Mouse (Mus musculus) limb, embryonic 11.5 days (tissue): ENCODE results near the gene Clec4g. TPM values are rescaled to one million over a fixed set of nuclear protein-coding genes. Genes with fewer than 3 reads are reported as not detected.
"Not testable (repeated sequence)": the region's sequence is repeated elsewhere in the genome, so short reads cannot be mapped to it uniquely, and the experiment has no call there.

Source experiments
- ATAC-seq: fragments of 200-750 bp; cut with Nextera tagmentation; 2 replicates; pipeline ENCODE4 v1.8.0; 2017; ENCODE audit warnings: low read depth; ENCODE audit not compliant: insufficient number of reproducible peaks, low FRiP score, low TSS enrichment
- DNase-seq: peaks from one replicate; pipeline ENCODE4 v3.0.0-alpha.2; 2015; ENCODE audit warnings: low spot score
- H3K27ac ChIP-seq: fragments of 300-500 bp; sonication (generic); replicated peaks from 2 replicates; pipeline ENCODE4 v1.5.1; 2014; ENCODE audit warnings: low read depth, mild to moderate bottlenecking, low read length
- H3K27me3 ChIP-seq: fragments of 300-500 bp; sonication (generic); 2 replicates; pipeline ENCODE4 v1.6.1; 2014; ENCODE audit warnings: mild to moderate bottlenecking, low read length, mixed read lengths; ENCODE audit not compliant: control insufficient read depth, insufficient read depth
- H3K36me3 ChIP-seq: fragments of 300-500 bp; sonication (generic); 2 replicates; pipeline ENCODE4 v1.6.1; 2014; ENCODE audit warnings: mild to moderate bottlenecking, low read length, moderate library complexity, mixed read lengths; ENCODE audit not compliant: control insufficient read depth, insufficient read depth
- H3K4me1 ChIP-seq: fragments of 300-500 bp; sonication (generic); 2 replicates; pipeline ENCODE4 v1.6.1; 2014; ENCODE audit warnings: low read length, mixed read lengths; ENCODE audit not compliant: control insufficient read depth, insufficient read depth
- H3K4me2 ChIP-seq: fragments of 300-500 bp; sonication (generic); 2 replicates; pipeline ENCODE4 v1.6.1; 2014; ENCODE audit warnings: low read depth, mild to moderate bottlenecking, moderate library complexity; ENCODE audit not compliant: severe bottlenecking
- H3K4me3 ChIP-seq: fragments of 300-500 bp; sonication (generic); 2 replicates; pipeline ENCODE4 v1.5.1; 2014; ENCODE audit warnings: low read depth, low read length
- H3K9ac ChIP-seq: fragments of 300-500 bp; sonication (generic); 2 replicates; pipeline ENCODE4 v1.6.1; 2014; ENCODE audit warnings: mild to moderate bottlenecking, low read length
- H3K9me3 ChIP-seq: fragments of 300-500 bp; sonication (generic); 2 replicates; pipeline ENCODE4 v1.6.1; 2016; ENCODE audit warnings: low read length; ENCODE audit not compliant: control insufficient read depth
- WGBS: fragments of 180-500 bp; shearing (Covaris S2); extraction: QIAGEN DNeasy Blood & Tissue Kit; methylation state at CpG from one replicate; pipeline ENCODE4 v1.1.7; 2014; 5-methylcytosine and 5-hydroxymethylcytosine counted together
- polyA plus RNA-seq: library from polyadenylated mRNA; unstranded; fragments of >200 nt; fragmentation: Nextera tagmentation; extraction: Ambion mirVana; gene quantifications from 2 replicates; pipeline ENCODE4 v1.2.1, GENCODE M21; 2014

Clec4g gene
- 0.16 TPM in 1 of 2 replicates, not detected in the other for polyA plus RNA-seq

DNA sequence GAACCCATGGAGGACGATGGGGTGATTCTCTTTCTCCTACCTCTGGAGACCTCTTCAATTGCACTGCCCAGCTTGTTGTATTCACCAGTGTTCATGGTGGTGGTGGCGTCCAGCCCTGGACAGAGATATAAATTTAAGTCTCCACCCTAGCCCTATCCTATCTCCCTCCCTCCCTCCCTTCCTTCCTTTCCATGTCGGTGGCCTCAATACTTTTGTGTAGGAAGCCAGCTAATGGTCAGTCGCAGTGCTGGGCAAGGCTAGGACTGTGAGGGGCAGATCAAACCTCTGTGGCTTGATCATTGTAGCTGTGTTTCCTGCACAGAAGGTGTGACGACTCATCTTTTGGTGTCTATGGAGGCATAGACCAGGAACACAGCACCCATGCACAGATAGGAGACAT lies at the start of gene Clec4g:
Gene Clec4g, minus strand, starts transcription at position 101 of the 400 bp plus-strand sequence.
- no peak within 1 kb of the TSS for H3K9ac ChIP-seq
- H3K4me1 ChIP-seq: no peaks in the 10 kb centered on the region
- H3K36me3 ChIP-seq: no peaks in the 10 kb centered on the region
- WGBS: 79% methylated on average over 5 of the region's 5 CpGs
- H3K4me2 ChIP-seq: no peak within 1 kb of the TSS
- no peaks in the 10 kb centered on the region for H3K27me3 ChIP-seq
- DNase-seq (no peak), ATAC-seq (no peak)
- no peaks in the 10 kb centered on the region for H3K9me3 ChIP-seq
- no peak within 1 kb of the TSS for H3K4me3 ChIP-seq
- H3K27ac ChIP-seq: no peak within 1 kb of the TSS

DNA sequence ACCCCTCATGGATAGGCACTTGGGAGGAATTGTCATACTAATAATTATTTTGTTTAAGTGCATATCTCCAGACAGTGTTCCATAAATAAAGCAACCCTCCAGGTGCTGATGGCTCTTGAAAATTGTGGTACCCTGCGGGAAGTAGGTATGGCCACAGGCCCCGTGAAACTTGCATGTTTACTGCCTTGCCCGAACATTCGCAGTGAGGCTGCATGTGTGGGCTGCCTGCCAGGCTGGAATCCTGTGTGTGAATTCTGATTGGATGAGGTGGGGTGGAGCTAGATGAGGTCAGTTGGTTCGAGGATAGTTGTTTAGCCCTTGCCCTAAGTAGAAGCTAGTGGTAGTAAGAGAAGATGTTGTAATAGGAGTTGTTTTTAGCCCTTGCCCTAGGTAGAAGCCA lies 48.2 kb upstream of the Clec4g start:
- not testable (repeated sequence) for H3K9ac ChIP-seq, DNase-seq, H3K9me3 ChIP-seq, H3K4me3 ChIP-seq, H3K4me2 ChIP-seq, H3K4me1 ChIP-seq, ATAC-seq, H3K36me3 ChIP-seq, H3K27ac ChIP-seq, H3K27me3 ChIP-seq
- WGBS: 84% methylated on average over 5 of the region's 5 CpGs

DNA sequence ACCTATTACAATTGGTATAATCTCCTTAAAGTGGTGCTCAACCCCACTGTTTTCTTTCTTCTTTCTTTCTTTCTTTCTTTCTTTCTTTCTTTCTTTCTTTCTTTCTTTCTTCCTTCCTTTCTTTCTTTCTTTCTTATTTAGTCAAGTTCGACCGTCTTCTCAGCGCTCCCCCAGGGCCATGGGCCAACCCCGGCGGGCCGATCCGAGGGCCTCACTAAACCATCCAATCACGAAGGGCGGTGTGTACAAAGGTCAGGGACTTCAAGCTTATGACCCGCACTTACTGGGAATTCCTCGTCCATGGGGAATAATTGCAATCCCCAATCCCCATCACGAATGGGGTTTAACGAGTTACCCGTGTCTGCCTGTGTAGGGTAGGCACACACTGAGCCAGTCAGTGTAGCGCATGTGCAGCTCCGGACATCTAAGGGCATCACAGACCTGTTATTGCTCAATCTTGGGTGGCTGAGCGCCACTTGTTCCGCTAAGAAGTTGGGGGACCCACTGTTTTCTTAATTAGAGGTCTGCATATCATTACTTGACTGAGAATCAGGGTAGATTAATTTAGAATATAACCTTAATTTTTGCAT lies 33.9 kb upstream of the Clec4g start:
- H3K9me3 ChIP-seq: peaks cover 7% of the 10 kb centered on the region; the same call in 1 of the 2 replicates
- no peak overlapping the region for H3K4me3 ChIP-seq
- H3K27me3 ChIP-seq: no peaks in the 10 kb centered on the region
- no peak overlapping the region for H3K27ac ChIP-seq
- no peaks in the 10 kb centered on the region for H3K4me1 ChIP-seq
- WGBS: 61% methylated on average over 18 of the region's 18 CpGs
- DNase-seq (peak; percentile 100), ATAC-seq (peak; percentile 100)
- no peak overlapping the region for H3K9ac ChIP-seq
- no peaks in the 10 kb centered on the region for H3K36me3 ChIP-seq
- H3K4me2 ChIP-seq: no peak overlapping the region

DNA sequence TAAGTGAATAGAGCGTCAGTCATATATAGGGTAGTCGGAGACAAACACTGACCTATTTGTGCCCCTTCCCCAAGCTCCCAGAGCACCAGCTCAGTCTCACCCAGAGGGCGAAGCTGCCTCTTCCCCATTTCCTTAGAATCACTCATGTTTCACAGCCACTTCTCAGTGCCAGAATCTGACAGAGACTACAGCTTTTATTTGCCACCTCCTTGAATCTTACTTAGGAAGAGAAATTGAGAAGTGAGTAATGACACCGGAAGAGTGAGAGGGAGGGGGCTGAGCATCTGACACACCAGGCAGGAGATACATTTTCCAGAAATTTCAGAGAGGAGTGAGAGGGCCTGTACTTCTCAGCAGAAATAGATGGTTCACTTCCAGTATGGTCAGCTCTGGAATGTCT lies 28.3 kb upstream of the Clec4g start, which contains the start of gene Cd209a:
Gene Cd209a, minus strand, starts transcription at position 224 of the 400 bp plus-strand sequence.
- H3K27ac ChIP-seq: no peak within 1 kb of the TSS
- H3K4me3 ChIP-seq: no peak within 1 kb of the TSS
- H3K36me3 ChIP-seq: no peaks in the 10 kb centered on the region
- no peaks in the 10 kb centered on the region for H3K27me3 ChIP-seq
- DNase-seq (no peak), ATAC-seq (no peak)
- H3K4me1 ChIP-seq: no peaks in the 10 kb centered on the region
- no peak within 1 kb of the TSS for H3K4me2 ChIP-seq
- H3K9ac ChIP-seq: no peak within 1 kb of the TSS
- H3K9me3 ChIP-seq: peaks cover under 1% of the 10 kb centered on the region; the same call in 1 of the 2 replicates
- WGBS: 90% methylated on average over 4 of the region's 4 CpGs

DNA sequence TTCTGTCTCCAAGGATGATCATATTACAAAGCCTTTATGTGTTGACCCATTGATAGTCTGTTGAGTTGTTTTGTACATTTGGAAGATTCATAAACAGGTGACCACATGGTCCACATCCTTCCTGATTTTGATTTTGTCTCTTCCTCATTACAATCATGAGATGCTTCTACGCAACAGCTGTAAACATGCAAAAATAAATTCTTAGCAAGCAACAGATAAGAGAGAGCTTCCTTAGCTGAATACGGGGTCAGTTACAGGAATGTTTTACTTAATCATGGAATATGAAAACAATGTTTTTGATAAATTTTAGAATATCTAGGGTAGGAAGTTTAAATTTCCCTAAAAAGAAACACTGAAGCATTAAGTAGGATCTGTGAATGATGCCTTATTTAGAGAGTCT lies 16.5 kb upstream of the Clec4g start:
- Histone ChIP-seq H3K27ac (no peak overlapping the region), H3K9me3 (no peaks in the 10 kb centered on the region; the same call in 1 of the 2 replicates), H3K4me3 (no peak overlapping the region), H3K9ac (no peak overlapping the region), H3K4me2 (no peak overlapping the region), H3K36me3 (no peaks in the 10 kb centered on the region), H3K27me3 (no peaks in the 10 kb centered on the region), H3K4me1 (no peaks in the 10 kb centered on the region)
- ATAC-seq (no peak), DNase-seq (no peak)
- 92% methylated on average over 2 of the region's 2 CpGs for WGBS

DNA sequence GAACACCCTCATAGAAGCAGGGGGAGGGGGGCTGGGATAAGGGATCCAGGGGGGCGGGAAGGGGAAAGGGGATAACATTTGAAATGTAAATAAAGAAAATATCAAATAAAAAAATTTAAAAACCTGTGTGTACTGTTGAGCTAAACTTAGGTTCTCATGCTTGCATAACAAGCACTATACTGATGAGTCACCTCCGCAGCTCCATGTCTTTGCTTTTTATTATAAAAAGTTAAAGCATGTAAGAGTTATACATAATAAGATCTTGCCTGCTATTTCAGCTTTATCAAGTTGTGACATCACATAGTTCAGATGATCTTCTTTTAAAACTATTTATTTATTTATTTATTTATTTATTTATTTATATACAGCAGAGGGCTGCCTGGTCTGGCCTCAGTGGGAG lies 15.1 kb upstream of the Clec4g start:
- H3K9me3 ChIP-seq: no peaks in the 10 kb centered on the region; the same call in 1 of the 2 replicates
- ATAC-seq (no peak), DNase-seq (no peak)
- H3K4me3 ChIP-seq: no peak overlapping the region
- H3K27me3 ChIP-seq: no peaks in the 10 kb centered on the region
- H3K27ac ChIP-seq: no peak overlapping the region
- 92% methylated on average over 2 of the region's 2 CpGs for WGBS
- H3K9ac ChIP-seq: no peak overlapping the region
- no peaks in the 10 kb centered on the region for H3K4me1 ChIP-seq
- no peaks in the 10 kb centered on the region for H3K36me3 ChIP-seq
- no peak overlapping the region for H3K4me2 ChIP-seq

DNA sequence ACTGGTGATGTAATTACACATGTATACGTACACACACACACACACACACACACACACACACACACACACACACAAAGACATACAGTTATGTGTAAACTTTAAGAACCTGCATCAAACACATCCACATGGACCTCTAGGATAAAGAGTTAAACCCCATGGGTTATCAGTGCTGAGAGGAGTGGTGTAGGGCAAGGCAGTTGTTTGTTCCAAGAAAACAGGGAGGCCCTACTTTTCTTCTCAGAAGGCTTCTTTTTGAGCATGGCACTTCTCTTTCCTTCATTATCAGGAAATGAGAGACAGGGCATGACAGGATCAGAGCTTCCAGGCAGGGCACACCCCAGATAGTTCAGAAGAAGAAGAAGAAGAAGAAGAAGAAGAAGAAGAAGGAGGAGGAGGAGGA lies 13.6 kb upstream of the Clec4g start:
- no peaks in the 10 kb centered on the region for H3K36me3 ChIP-seq
- no peak overlapping the region for H3K4me2 ChIP-seq
- DNase-seq: no peak
- no peaks in the 10 kb centered on the region for H3K4me1 ChIP-seq
- H3K4me3 ChIP-seq: no peak overlapping the region
- no peak overlapping the region for H3K27ac ChIP-seq
- no peaks in the 10 kb centered on the region; the same call in 1 of the 2 replicates for H3K9me3 ChIP-seq
- H3K9ac ChIP-seq: no peak overlapping the region
- no peak for ATAC-seq
- H3K27me3 ChIP-seq: no peaks in the 10 kb centered on the region
- 65% methylated on average over 1 of the region's 1 CpGs for WGBS

DNA sequence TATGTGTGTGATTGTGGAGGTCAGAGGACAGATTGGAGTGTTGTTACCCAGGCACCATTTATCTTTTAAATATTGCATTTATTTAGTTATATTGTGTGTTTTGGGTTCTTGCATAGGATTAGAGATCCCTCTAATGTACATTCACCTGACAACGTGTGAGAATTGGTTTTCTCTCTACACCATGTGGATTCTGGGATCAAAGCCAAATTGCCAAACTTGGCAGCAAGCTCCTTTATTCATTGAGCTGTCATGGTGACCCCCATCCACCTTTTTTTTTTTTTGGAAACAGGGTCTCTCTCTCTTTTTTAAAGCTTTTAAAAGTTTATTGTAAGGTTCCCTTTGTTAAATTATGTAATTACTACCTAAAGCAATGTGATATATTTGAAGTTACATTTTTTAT lies 590 bp upstream of the Clec4g start:
- no peak for DNase-seq

DNA sequence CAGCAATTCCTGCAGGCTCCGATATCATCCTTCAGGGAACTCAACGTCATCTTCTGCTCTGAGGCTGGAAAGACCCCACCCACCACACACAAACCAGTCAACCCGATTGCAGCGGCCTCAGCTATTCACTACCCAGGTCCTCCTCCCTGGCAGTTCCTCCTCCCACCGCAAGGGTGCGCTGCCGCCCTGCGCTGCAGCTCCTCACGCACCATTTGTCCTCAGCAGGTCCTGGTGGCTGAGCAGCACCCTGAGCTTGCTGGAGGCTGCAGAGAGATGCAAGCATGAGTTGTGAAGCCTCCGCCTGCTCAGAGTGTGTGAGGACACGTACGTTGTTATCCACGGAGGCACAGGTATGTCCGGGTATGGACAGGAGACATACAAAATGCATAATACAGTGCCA lies 1.9 kb downstream of the Clec4g start:
- WGBS: 12% methylated on average over 14 of the region's 14 CpGs
- Histone ChIP-seq H3K4me1 (no peaks in the 10 kb centered on the region), H3K27me3 (no peaks in the 10 kb centered on the region), H3K9ac (no peak overlapping the region), H3K4me2 (no peak overlapping the region), H3K36me3 (no peaks in the 10 kb centered on the region), H3K4me3 (no peak overlapping the region), H3K27ac (no peak overlapping the region), H3K9me3 (no peaks in the 10 kb centered on the region)
- ATAC-seq (no peak), DNase-seq (peak; percentile 77)

More for the DNA sequence above, 590 bp upstream of the Clec4g start:
- no peaks in the 10 kb centered on the region for H3K36me3 ChIP-seq
- H3K4me3 ChIP-seq: no peak overlapping the region
- no peak for ATAC-seq
- H3K4me1 ChIP-seq: no peaks in the 10 kb centered on the region
- H3K4me2 ChIP-seq: no peak overlapping the region
- no peaks in the 10 kb centered on the region for H3K9me3 ChIP-seq
- no peak overlapping the region for H3K27ac ChIP-seq
- no peaks in the 10 kb centered on the region for H3K27me3 ChIP-seq
- 55% methylated on average over 1 of the region's 1 CpGs for WGBS
- no peak overlapping the region for H3K9ac ChIP-seq
